Mouse (Mus musculus): ENCODE measurements around the gene Mertk. TPM values are rescaled to one million over a fixed set of nuclear protein-coding genes. Genes with fewer than 3 reads are reported as not detected.
A peak's percentile ranks its signal among the peaks of the same experiment; 100 is the strongest.

The Mertk gene
- polyA plus RNA-seq, 1 experiment from 2014 or later = 3.7 TPM

GRCm38 (mm10) chr2:128793958-128794357, 95.2 kb downstream of the Mertk start:
- Histone ChIP-seq H3K9me3 (replicated peaks) (no peaks in the 10 kb centered on the region), H3K4me2 (no peak overlapping the region), H3K27ac (no peak overlapping the region), H3K4me3 (no peak overlapping the region), H3K27me3 (no peaks in the 10 kb centered on the region), H3K4me1 (replicated peaks) (peaks cover 12% of the 10 kb centered on the region), H3K9ac (no peak overlapping the region), H3K36me3 (peaks cover 13% of the 10 kb centered on the region; the same call in 1 of the 2 replicates)
- 87% methylated on average over 6 of the region's 6 CpGs for WGBS
- ATAC-seq (replicated peaks; ENCODE audit: insufficient number of reproducible peaks, insufficient read depth, low FRiP score, low read depth) = no peak

- ATAC-seq (replicated peaks; ENCODE audit: insufficient number of reproducible peaks, insufficient read depth, low FRiP score, low read depth) = no peak
- peaks cover 27% of the 10 kb centered on the region for H3K36me3 ChIP-seq
- no peak overlapping the region for H3K9ac ChIP-seq
- no peaks in the 10 kb centered on the region for H3K4me1 ChIP-seq (replicated peaks)
- H3K27me3 ChIP-seq = no peaks in the 10 kb centered on the region
- no peaks in the 10 kb centered on the region for H3K9me3 ChIP-seq (replicated peaks)
- no peak overlapping the region for H3K27ac ChIP-seq
- H3K4me3 ChIP-seq = no peak overlapping the region
- H3K4me2 ChIP-seq = no peak overlapping the region
- 64% methylated on average over 6 of the region's 6 CpGs for WGBS
These were observed 97.7 kb downstream of the Mertk start for GRCm38 (mm10) chr2:128796463-128796862.

- Histone ChIP-seq H3K4me3 (no peak overlapping the region), H3K9ac (no peak overlapping the region), H3K27ac (no peak overlapping the region), H3K27me3 (no peaks in the 10 kb centered on the region), H3K4me1 (replicated peaks) (no peaks in the 10 kb centered on the region), H3K4me2 (no peak overlapping the region), H3K36me3 (peaks cover 22% of the 10 kb centered on the region), H3K9me3 (replicated peaks) (no peaks in the 10 kb centered on the region)
- 88% methylated on average over 4 of the region's 4 CpGs for WGBS
- ATAC-seq (replicated peaks; ENCODE audit: insufficient number of reproducible peaks, insufficient read depth, low FRiP score, low read depth) = no peak
These were observed 104.7 kb downstream of the Mertk start for GRCm38 (mm10) chr2:128803441-128803840.

- no peak for ATAC-seq (replicated peaks; ENCODE audit: insufficient number of reproducible peaks, insufficient read depth, low FRiP score, low read depth)
- Histone ChIP-seq H3K27me3 (no peaks in the 10 kb centered on the region), H3K4me2 (no peak overlapping the region), H3K9me3 (replicated peaks) (no peaks in the 10 kb centered on the region), H3K4me1 (replicated peaks) (no peaks in the 10 kb centered on the region), H3K4me3 (no peak overlapping the region), H3K36me3 (peaks cover 17% of the 10 kb centered on the region), H3K27ac (no peak overlapping the region), H3K9ac (no peak overlapping the region)
- 67% methylated on average over 4 of the region's 4 CpGs for WGBS
These were observed 106.6 kb downstream of the Mertk start for GRCm38 (mm10) chr2:128805341-128805740.

- H3K36me3 ChIP-seq = peaks cover 6% of the 10 kb centered on the region; the same call in 1 of the 2 replicates
- ATAC-seq (replicated peaks; ENCODE audit: insufficient number of reproducible peaks, insufficient read depth, low FRiP score, low read depth) = no peak
- no peak overlapping the region for H3K4me2 ChIP-seq
- no peak overlapping the region for H3K4me3 ChIP-seq
- H3K4me1 ChIP-seq (replicated peaks) = no peaks in the 10 kb centered on the region
- H3K27ac ChIP-seq = no peak overlapping the region
- H3K9me3 ChIP-seq (replicated peaks) = no peaks in the 10 kb centered on the region
- no peaks in the 10 kb centered on the region for H3K27me3 ChIP-seq
- H3K9ac ChIP-seq = no peak overlapping the region
- WGBS = 45% methylated on average over 8 of the region's 8 CpGs
These were observed 107.8 kb downstream of the Mertk start for GRCm38 (mm10) chr2:128806561-128806960.

GRCm38 (mm10) chr2:128812761-128813160, 114.0 kb downstream of the Mertk start:
- H3K4me2 ChIP-seq = no peak overlapping the region
- H3K4me1 ChIP-seq (replicated peaks) = peaks cover 10% of the 10 kb centered on the region
- no peaks in the 10 kb centered on the region for H3K36me3 ChIP-seq
- no peak overlapping the region for H3K4me3 ChIP-seq
- H3K27me3 ChIP-seq = no peaks in the 10 kb centered on the region
- no peak for ATAC-seq (replicated peaks; ENCODE audit: insufficient number of reproducible peaks, insufficient read depth, low FRiP score, low read depth)
- no peaks in the 10 kb centered on the region for H3K9me3 ChIP-seq (replicated peaks)
- 44% methylated on average over 2 of the region's 2 CpGs for WGBS
- no peak overlapping the region for H3K27ac ChIP-seq
- no peak overlapping the region for H3K9ac ChIP-seq

- Histone ChIP-seq H3K4me2 (no peak overlapping the region), H3K36me3 (no peaks in the 10 kb centered on the region), H3K4me3 (no peak overlapping the region), H3K27ac (no peak overlapping the region), H3K4me1 (replicated peaks) (peaks cover 22% of the 10 kb centered on the region), H3K27me3 (no peaks in the 10 kb centered on the region), H3K9me3 (replicated peaks) (no peaks in the 10 kb centered on the region), H3K9ac (no peak overlapping the region)
- WGBS = 79% methylated on average over 1 of the region's 1 CpGs
- no peak for ATAC-seq (replicated peaks; ENCODE audit: insufficient number of reproducible peaks, insufficient read depth, low FRiP score, low read depth)
These were observed 117.6 kb downstream of the Mertk start for GRCm38 (mm10) chr2:128816311-128816710.

- peak overlapping the region; percentile 93 for H3K27ac ChIP-seq
- no peaks in the 10 kb centered on the region for H3K27me3 ChIP-seq
- no peaks in the 10 kb centered on the region for H3K36me3 ChIP-seq
- H3K4me2 ChIP-seq = peak overlapping the region; percentile 85
- H3K9me3 ChIP-seq (replicated peaks) = no peaks in the 10 kb centered on the region
- ATAC-seq (replicated peaks; ENCODE audit: insufficient number of reproducible peaks, insufficient read depth, low FRiP score, low read depth) = no peak
- peak overlapping the region; percentile 81 for H3K4me3 ChIP-seq
- 46% methylated on average over 6 of the region's 6 CpGs for WGBS
- H3K9ac ChIP-seq = no peak overlapping the region
- peaks cover 22% of the 10 kb centered on the region for H3K4me1 ChIP-seq (replicated peaks)
These were observed 118.2 kb downstream of the Mertk start for GRCm38 (mm10) chr2:128816916-128817315.

- H3K4me2 ChIP-seq = peak overlapping the region; percentile 85
- peaks cover 22% of the 10 kb centered on the region for H3K4me1 ChIP-seq (replicated peaks)
- no peaks in the 10 kb centered on the region for H3K9me3 ChIP-seq (replicated peaks)
- no peaks in the 10 kb centered on the region for H3K36me3 ChIP-seq
- no peaks in the 10 kb centered on the region for H3K27me3 ChIP-seq
- peak overlapping the region; percentile 81 for H3K4me3 ChIP-seq
- peak overlapping the region; percentile 93 for H3K27ac ChIP-seq
- 0% methylated on average over 7 of the region's 7 CpGs for WGBS
- H3K9ac ChIP-seq = peak overlapping the region; percentile 63
- ATAC-seq (replicated peaks; ENCODE audit: insufficient number of reproducible peaks, insufficient read depth, low FRiP score, low read depth) = peak; percentile 23
These were observed 118.6 kb downstream of the Mertk start for GRCm38 (mm10) chr2:128817387-128817785.

GRCm38 (mm10) chr2:128817786-128818681, 119.3 kb downstream of the Mertk start, which contains the start of gene Tmem87b:
Tmem87b (plus strand) TSS chr2:128818118.
- Histone ChIP-seq H3K9ac (peak within 1 kb of the TSS; percentile 74), H3K36me3 (no peaks in the 10 kb centered on the region), H3K4me2 (peak within 1 kb of the TSS; percentile 85), H3K4me1 (replicated peaks) (peaks cover 22% of the 10 kb centered on the region), H3K9me3 (replicated peaks) (no peaks in the 10 kb centered on the region), H3K27me3 (no peaks in the 10 kb centered on the region), H3K27ac (peak within 1 kb of the TSS; percentile 93), H3K4me3 (peak within 1 kb of the TSS; percentile 81)
- under 1% methylated on average over 59 of the region's 59 CpGs for WGBS
- ATAC-seq (replicated peaks; ENCODE audit: insufficient number of reproducible peaks, insufficient read depth, low FRiP score, low read depth) = peak; percentile 91

- Histone ChIP-seq H3K4me2 (peak overlapping the region; percentile 85), H3K36me3 (no peaks in the 10 kb centered on the region), H3K27ac (peak overlapping the region; percentile 93), H3K9ac (peak overlapping the region; percentile 74), H3K27me3 (no peaks in the 10 kb centered on the region), H3K4me1 (replicated peaks) (peaks cover 22% of the 10 kb centered on the region), H3K4me3 (peak overlapping the region; percentile 81), H3K9me3 (replicated peaks) (no peaks in the 10 kb centered on the region)
- no peak for ATAC-seq (replicated peaks; ENCODE audit: insufficient number of reproducible peaks, insufficient read depth, low FRiP score, low read depth)
- 17% methylated on average over 14 of the region's 14 CpGs for WGBS
These were observed 120.3 kb downstream of the Mertk start for GRCm38 (mm10) chr2:128818956-128819643.

Data from heart, embryonic 15.5 days (tissue).